Mouse (Mus musculus) T-helper 17 cell (primary cell): Measurements from ENCODE around the gene Pla2g2e.
"Not testable (repeated sequence)": the region's sequence is repeated elsewhere in the genome, so short reads cannot be mapped to it uniquely, and the experiment has no call there.

Source experiments
- in situ Hi-C, 2 experiments: fragments of 300-600 bp; cut with MboI, MseI; formaldehyde crosslinking; loops; 1 replicate in 1 of 2; 2 replicates in 1 of 2; pipeline ENCODE4 v1.15.1; 2025; ENCODE audit warnings: high pct_unique_total_duplicates in 2 of 2

Gene Pla2g2e

DNA sequence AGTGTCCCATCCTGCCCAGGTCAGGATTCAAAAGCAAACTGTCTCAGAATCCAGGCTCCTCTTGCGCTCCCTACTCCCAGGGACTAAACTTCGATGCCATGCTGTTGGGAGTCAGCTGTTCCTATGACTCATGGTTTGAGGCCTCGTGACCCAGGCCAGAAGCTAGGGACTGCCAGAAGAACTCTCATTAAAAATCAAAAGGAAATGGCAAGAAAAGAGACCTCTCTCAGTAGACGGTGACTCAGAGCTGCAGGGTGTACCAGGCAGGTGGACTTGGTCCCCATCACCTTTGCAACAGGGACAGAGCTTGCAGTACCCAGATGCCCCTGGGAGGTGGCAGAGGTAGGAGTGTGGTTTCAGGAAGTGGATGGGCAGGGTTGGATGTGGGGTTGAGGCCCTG, at the start of gene Pla2g2e:
Gene Pla2g2e, plus strand, starts transcription at position 212 of the 400 bp plus-strand sequence.
- in situ Hi-C loops = no loop called here

DNA sequence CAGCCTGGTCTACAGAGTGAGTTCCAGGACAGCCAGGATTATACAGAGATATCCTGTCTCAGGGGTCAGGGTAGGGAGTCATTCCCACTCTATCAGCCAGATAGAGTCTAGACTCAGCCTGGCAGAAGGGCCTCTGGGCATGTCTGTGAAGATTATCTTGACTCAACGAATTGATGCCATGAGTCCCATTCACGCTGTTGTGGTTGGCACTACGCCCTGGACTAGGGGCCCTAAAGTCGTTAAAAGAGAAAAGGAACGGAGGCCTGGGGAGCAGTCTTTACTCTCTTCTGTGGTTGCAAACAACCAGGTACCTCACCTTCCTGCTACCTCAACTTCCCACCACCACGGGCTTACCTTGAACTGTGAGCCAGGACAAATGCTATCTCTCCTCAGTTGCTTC, 37.9 kb upstream of the Pla2g2e start:
- in situ Hi-C loops = loop anchor here (5.0 to 10.0 kb wide), 2 partner anchors 93 to 1945 kb away; no protein-coding TSS in a partner anchor

DNA sequence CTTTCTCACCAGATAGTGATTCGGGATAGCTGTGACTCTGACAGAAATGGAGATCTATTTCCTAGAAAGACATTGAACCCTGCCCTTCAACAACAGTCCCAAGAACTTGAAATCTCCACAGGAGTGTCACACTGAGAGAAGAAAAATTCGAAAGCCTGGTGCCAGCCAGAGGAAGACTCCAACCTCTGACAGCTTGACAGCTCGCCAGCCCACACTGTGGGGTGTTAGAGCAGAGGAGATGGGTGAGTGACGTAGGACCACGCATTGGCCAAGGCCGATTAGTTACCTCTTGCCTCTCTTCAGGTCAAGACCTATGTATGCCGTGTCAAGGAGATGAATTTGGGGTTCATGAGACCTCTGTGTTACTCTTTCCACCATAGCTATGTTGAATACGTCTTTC, 37.0 kb upstream of the Pla2g2e start:
- in situ Hi-C loops = loop anchor here in 1 of 2 experiments (5.0 kb wide), 1 partner anchor 93 kb away; no protein-coding TSS in a partner anchor

DNA sequence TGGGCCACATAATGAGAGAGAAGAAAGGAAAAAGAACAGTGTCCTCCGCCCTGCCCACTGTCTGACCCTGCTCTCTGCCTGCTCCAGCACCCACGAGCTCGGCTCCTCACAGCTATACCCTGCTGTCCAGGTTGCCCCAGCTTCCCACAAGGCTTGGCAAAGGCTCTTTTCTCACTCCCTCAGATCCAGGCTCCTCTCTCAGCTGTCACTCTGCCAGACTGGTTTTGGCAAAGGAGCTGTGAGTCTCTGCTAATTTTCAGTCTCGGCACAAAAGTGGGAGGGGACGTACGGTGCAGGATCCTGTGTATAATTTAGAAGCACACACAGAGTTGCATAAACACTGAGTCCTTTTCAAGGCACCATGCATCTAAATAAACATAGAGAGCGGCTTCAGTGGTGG, 36.4 kb upstream of the Pla2g2e start:
- in situ Hi-C loops = loop anchor here in 1 of 2 experiments (5.0 kb wide), 1 partner anchor 94 kb away; no protein-coding TSS in a partner anchor

DNA sequence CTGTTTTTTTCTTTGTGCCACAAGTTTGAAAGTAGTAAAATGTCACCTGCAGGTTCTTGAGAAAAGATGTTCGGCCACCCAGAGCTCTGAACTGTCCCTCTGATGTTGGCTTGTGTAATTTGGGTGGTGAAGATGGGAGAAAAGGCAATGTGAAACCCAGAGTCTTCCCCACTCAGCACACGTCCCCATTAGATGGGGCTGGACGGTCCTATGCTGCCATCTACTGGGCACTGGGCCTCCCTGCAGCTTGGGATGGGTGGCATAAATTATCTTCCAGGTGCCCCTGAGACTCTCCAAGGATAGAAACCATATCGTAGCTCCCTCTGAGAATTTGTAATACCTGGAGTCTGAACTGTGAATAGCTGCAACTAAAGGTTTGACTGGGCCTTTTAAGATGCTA, 26.3 kb upstream of the Pla2g2e start:
- in situ Hi-C loops = loop anchor here in 1 of 2 experiments (5.0 to 10.0 kb wide), 2 partner anchors 104 to 407 kb away; no protein-coding TSS in a partner anchor

DNA sequence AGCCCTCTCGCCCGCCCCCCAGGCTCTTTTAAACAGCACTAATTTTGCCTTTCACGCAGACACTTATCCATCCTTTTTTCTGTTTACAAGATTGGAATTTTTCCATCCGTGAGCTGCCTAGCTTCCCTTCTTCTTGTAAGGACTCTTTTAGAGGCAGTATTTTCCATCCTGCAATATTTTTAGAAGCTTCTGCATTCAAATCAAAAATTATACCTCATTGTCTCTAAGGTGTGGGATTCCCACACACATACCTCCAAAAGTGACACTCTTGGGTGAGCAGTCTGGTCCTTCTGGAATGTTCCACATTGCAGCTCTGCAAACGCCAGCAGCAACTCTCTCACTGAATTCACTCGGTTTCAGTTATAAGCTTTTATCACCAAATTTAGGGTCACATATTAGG, 24.8 kb upstream of the Pla2g2e start:
- in situ Hi-C loops = loop anchor here in 1 of 2 experiments (5.0 to 10.0 kb wide), 2 partner anchors 106 to 408 kb away; no protein-coding TSS in a partner anchor

DNA sequence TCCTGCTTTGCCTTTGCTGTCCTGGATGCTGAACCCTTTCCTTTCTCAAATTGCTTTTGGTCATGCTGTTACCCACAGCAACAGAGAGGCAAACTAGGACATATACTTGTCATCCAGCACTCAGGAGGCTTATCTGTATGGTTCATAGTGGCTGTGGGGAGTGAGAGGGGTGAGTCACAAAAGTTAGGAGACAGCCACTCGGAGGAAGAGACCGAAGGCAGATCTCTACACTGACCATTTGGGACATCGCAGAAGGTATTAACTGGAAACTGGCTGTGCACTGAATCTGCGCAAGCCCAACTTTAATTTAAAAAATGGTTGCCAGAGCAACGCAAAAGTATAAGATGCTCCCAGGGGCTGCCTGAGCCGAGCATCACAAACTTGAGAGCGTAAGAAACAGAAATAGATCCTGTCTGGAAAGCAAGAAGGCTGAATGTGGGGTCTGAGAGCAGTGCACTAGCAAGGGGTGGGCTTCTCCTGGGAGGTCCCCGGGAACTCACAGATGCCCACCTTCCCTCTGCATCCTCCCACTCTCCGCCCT, 22.6 kb upstream of the Pla2g2e start:
- in situ Hi-C loops = loop anchor here (5.0 to 10.0 kb wide), 2 partner anchors 403 to 410 kb away; partner anchors contain the start of gene Camk2n1 (in 1 of the 2)

DNA sequence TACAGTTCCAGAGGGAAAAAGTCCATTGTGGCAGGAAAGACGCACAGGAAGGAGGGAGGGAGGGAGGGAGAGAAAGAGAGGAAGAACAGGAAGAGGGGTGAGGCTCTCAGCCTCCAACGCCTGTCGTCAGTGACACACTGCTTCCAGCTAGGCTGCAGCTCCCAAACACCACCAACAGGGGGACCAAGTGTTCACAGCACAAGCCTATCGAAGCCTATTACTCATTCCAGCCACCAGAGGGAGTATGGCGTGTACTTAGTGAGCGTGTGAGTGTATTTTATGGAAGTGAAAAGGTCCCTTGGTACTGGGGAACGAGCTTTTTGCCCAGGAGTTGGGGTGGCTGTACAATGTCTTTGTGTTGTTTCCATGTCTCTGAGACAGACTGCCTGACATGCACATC, 21.3 kb upstream of the Pla2g2e start:
- in situ Hi-C loops = loop anchor here (5.0 to 10.0 kb wide), 2 partner anchors 404 to 412 kb away; partner anchors contain the start of gene Camk2n1 (in 1 of the 2)

DNA sequence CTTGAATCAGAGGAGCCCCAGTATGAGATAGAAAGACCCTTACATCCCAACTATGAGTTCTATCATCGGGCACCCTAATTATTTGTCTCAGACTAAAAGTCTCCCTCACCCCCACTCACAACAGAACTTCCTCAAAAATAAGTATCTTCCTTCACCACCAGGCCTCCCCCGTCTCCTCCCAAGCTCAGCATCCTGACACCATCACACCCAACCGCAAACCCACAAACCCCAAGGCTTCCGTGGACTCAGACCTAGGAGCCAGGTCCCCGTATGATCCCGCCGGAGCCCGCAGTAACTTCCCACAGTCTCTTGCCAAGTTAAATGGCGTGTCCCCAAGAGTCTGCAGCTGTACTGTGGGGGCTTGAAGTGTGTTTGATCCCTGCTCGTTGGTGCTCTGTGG, 20.2 kb upstream of the Pla2g2e start:
- in situ Hi-C loops = loop anchor here (5.0 to 10.0 kb wide), 2 partner anchors 405 to 413 kb away; partner anchors contain the start of gene Camk2n1 (in 1 of the 2)

DNA sequence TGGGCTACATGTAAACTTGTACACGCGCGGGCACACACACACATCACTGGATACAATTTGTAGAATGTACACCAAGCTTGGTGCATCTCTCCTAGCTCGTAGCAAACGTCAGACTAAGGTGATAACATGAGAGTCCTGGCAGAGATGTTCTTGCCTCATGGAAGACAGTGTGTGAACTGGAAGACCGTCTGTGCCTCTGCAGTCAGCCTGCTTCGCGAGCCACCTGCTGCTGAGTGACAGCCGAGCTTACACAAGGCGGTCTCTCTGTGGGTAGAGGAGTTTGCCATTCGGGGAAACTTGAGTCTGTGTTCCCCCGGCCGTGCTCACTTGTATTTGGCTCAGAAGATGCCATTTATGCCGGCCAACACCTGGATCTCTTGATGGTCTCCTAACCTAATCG, 19.3 kb upstream of the Pla2g2e start:
- in situ Hi-C loops = loop anchor here (5.0 to 10.0 kb wide), 2 partner anchors 406 to 414 kb away; partner anchors contain the start of gene Camk2n1 (in 1 of the 2)

DNA sequence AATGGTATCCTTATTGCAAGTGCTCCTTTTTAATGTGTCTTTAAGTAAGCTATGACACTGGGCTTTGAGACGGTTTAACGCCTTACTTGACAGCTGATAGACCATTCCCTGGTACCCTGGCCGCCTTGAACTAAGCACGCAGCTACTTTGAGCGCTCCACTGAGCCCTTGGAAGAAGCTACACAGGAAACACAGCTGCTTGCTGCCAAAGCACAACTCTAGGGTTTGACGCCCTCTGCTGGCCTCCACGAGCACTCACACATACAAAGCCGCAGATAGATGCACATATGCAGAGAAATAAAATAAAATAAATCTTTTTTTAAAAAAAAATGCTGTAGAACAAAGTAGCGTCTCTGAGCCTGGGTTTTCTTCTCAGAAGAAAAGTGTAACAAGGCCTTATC, 18.5 kb upstream of the Pla2g2e start:
- in situ Hi-C loops = loop anchor here (5.0 to 10.0 kb wide), 2 partner anchors 407 to 414 kb away; partner anchors contain the start of gene Camk2n1 (in 1 of the 2)

DNA sequence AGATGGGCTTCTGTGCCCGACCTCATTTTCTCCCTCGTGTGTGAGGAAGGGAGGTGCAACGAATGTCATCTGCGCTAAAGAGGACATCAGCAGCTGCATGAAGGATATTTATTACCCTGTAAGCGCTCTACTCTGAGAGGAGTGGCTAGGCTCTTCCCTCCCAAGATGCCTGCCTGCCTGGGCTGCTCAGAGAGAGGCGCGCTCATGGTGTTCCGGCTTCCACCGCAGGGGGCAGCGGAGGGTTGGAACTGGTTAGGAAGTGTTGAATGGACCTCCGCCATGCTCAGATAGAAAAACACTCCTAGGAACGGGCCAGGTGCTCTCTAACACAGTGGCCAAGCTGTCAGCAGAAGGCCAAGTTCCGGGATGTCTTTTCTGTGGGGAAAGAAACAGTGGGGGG, 18.0 kb upstream of the Pla2g2e start:
- in situ Hi-C loops = loop anchor here (5.0 to 10.0 kb wide), 3 partner anchors 407 to 545 kb away; partner anchors contain the start of gene Camk2n1 (in 1 of the 2)

DNA sequence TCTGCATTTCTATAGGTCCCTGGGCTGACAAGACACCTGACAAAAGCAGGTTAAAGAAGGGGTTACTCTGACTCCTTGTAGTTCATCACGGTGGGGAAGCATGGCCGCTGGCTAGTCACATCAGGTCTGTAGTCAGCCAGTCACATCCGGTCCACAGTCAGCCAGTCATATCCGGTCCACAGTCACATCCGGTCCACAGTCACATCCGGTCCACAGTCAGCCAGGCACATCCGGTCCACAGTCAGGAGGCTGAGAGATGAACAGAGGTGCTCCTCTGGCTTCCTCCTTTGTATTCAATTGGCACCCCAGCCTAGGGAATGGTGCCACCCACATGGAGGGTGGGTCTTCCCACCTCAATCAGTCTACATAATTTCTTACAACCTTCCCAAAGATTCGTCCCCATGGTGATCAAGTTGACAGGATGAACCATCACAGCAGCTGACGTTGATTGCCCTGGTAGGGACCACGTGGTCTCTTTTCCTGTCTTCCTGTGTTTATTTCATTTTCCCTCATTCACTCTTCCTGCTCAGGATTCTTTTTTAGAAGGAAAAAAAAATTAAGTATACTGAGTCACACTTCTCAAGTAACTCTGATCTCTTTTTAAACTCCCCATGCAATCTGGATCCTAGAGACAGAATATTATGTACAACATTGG, 14.3 kb upstream of the Pla2g2e start, which contains the start of gene Pla2g5:
Gene Pla2g5, minus strand, starts transcription at position 139 of the 655 bp plus-strand sequence.
- in situ Hi-C loops = loop anchor here in 1 of 2 experiments (10.0 kb wide), 1 partner anchor 549 kb away; no protein-coding TSS in a partner anchor

DNA sequence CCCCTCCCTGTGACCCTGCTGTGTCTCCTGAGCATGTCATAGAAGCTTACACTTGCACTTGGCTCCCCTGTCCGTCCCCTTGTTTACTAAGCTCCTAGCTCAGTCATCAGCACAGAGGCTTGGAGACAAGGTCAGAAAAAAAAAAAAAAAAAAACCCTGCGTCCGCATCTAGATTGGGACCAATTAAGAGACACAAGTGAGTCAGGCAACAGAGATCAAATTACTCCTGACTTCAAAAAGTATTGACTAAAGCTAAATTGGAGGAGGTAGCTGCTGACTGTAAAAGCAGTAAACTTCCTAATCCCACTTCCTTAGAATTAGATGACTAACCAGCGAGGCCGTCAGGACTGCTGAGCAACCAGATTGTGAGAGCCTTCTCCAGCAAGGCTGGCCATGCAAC, 12.7 kb upstream of the Pla2g2e start:
- in situ Hi-C loops = loop anchor here in 1 of 2 experiments (10.0 kb wide), 1 partner anchor 550 kb away; no protein-coding TSS in a partner anchor

DNA sequence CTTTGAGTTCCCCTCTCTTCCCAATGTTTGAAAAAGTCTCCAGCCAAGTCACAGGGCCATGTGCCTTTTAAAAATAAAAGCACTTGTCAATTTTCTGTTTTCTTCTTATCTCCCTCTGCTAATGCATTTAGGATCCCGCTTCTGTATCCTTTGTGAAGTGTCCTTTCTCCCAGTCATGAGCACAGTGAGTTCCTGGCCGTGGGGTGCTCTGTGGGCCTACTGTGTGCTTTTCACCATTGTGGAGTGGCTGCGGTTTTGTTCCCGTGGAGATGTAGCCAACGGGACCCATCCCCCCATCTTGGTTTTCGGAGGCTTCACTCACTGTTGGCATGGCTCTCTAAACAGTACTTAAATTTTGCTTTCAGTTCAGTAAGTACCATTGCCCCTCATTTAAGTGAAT, 11.8 kb upstream of the Pla2g2e start:
- in situ Hi-C loops = loop anchor here in 1 of 2 experiments (10.0 kb wide), 1 partner anchor 551 kb away; no protein-coding TSS in a partner anchor

DNA sequence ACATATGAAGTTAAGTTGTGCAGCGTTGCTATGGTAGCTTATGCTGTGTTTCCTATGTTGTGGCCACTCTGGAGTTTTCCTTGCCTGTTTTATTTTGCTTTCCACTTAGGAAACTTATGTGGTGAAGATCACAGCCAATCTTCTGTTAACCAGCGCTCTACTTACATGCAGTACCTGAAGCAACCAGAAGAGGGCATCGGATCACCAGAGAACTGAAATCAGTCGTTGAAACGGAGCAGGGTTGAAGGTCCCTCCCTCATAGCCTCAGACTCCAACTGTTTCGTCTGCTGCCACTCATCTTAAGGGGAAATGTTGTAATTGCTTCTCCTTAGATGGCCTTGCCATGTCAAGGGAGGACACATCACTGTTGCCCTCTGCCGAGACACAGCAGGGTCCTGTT, 11.3 kb upstream of the Pla2g2e start:
- in situ Hi-C loops = loop anchor here in 1 of 2 experiments (10.0 kb wide), 1 partner anchor 552 kb away; no protein-coding TSS in a partner anchor

DNA sequence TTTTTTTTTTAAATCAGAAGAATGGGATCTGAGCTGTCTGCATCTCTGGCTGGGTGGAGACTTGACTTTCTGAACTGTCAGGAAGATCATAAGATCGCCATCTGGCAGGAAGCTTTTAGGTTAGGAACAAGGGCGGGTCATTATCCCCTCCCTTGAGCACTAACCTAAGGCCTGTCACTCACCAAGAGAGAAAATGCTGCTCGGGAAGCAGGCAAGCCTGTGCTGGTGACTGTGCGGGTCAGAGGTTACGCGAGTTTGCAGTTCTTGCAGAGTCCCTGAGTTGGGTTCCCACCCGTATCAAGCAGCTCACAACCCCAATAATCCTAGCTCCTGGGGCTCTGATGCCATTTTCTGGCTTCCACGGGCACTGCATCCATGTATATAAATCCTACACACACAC, 9.1 kb upstream of the Pla2g2e start:
- in situ Hi-C loops = loop anchor here in 1 of 2 experiments (10.0 kb wide), 1 partner anchor 554 kb away; no protein-coding TSS in a partner anchor

DNA sequence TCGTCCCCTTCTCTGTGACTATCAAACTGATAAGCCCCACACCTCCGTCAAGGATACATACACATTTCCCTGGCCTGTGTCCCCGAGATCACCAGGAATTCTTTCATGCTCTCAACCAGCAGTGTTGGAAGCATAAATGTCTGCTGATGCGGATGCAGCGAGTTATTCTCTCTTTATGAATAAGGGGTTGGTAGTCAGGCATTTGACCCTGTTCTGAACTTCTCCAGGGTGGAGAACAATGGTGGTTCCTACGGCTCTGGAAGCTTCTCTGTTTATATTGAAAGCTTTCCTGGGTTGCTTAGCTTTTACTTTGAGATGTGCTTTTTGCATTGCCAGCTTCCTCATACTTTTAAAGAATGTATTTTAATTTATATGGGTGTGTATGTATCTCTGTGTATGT, 3.9 kb upstream of the Pla2g2e start, which contains the start of gene Gm13030:
Gene Gm13030, minus strand, starts transcription at position 101 of the 400 bp plus-strand sequence.
- in situ Hi-C loops = no loop called here

DNA sequence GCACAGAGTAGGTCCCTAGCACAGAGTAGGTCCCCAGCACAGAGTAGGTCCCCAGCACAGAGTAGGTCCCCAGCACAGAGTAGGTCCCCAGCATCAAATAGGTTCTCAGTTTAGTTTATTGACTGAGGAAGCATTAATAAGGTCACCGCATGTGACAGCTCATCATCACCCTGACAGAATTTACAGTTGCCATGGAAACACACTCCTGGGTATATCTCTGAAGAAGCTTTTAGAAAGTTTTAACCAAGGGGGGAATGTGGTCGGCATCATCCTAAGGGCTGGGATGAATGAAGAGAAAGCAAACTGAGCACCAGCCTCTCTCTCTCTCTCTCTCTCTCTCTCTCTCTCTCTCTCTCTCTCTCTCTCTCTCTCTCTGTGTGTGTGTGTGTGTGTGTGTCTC, 2.5 kb upstream of the Pla2g2e start:
- in situ Hi-C loops = not testable (repeated sequence)

DNA sequence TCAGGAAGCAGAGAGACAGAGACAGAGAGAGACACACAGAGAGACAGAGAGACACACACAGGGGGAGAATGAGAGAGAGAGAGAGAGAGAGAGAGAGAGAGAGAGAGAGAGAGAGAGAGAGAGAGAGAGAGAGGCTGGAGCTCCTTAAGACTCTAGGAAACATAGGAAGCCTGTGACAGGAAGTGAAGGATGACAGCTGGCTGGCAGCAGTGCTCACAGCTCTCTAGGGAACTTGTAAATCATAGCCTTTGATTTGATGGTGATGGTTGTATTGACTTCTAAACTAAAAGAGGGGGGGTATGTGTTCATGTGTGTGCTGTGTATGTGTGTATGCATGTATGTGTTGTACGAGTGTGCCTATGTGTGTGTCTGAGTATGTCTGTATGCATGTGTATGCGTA, 1.8 kb upstream of the Pla2g2e start:
- in situ Hi-C loops = no loop called here

DNA sequence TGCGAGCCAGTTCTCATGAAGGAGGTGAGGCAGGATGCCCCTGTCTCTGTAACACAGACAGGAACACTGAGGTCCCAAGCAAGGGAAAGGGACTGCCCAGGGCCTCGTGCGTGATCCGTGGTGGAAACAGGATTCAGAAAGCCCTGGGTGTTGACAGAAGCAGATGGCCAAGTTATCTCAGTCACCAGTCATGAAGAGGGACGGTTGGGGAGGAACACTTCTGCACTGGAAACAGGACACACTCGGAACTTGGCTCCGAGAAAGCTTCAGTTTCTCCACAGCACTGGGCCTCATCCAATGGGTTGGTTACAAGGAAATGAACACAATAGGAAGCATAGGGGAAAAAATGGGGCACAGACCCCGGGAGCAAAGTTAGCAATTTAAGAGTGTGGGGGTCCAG, 1.0 kb downstream of the Pla2g2e start:
- in situ Hi-C loops = no loop called here

DNA sequence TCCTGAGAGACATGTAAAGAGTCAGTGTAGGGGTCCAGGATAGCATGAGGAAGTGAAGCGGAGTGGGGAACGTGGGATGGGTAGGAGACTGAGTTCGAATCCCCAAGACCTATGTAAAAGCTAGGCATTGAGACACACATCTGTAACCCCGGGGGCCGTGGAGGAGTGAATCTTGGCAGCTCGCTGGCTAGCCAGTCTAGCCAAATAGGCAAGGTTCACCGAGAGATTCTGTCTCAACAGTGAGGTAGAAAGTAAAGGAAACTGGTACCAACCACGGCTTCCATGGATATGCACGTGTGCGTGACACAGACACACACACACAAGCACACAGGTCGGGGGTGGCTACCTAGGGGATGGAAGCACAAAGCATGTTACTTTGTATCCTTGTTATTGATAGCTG, 2.1 kb downstream of the Pla2g2e start:
- in situ Hi-C loops = no loop called here
